Mouse (Mus musculus) embryonic facial prominence, embryonic 14.5 days (tissue): ENCODE data around the gene Pard3b. TPM values are rescaled to one million over a fixed set of nuclear protein-coding genes. Genes with fewer than 3 reads are reported as not detected.

Experiments
- ATAC-seq: fragments of 200-750 bp; cut with Nextera tagmentation; 2 replicates; pipeline ENCODE4 v1.8.0; 2017; ENCODE audit warnings: low read depth, moderate number of reproducible peaks, moderate TSS enrichment
- DNase-seq: peaks from one replicate; pipeline ENCODE4 v3.0.0-alpha.2; 2015; ENCODE audit warnings: low spot score
- H3K27ac ChIP-seq: fragments of 300-500 bp; sonication (generic); replicated peaks from 2 replicates; pipeline ENCODE4 v1.5.1; 2014; ENCODE audit warnings: low read depth, mild to moderate bottlenecking, low read length, moderate library complexity
- H3K27me3 ChIP-seq: fragments of 300-500 bp; sonication (generic); replicated peaks from 2 replicates; pipeline ENCODE4 v1.6.1; 2014; ENCODE audit warnings: low read length; ENCODE audit not compliant: control insufficient read depth, insufficient read depth
- H3K36me3 ChIP-seq: fragments of 300-500 bp; sonication (generic); 2 replicates; pipeline ENCODE4 v1.6.1; 2014; ENCODE audit warnings: low read length, mixed read lengths; ENCODE audit not compliant: control insufficient read depth, insufficient read depth
- H3K4me1 ChIP-seq: fragments of 300-500 bp; sonication (generic); 2 replicates; pipeline ENCODE4 v1.6.1; 2014; ENCODE audit warnings: antibody characterized with exemption, low read length; ENCODE audit not compliant: control insufficient read depth, insufficient read depth
- H3K4me2 ChIP-seq: fragments of 300-500 bp; sonication (generic); 2 replicates; pipeline ENCODE4 v1.6.1; 2014; ENCODE audit warnings: low read depth, mild to moderate bottlenecking, low read length, moderate library complexity, mixed read lengths
- H3K4me3 ChIP-seq: fragments of 300-500 bp; sonication (generic); 2 replicates; pipeline ENCODE4 v1.5.1; 2014; ENCODE audit warnings: low read depth, mild to moderate bottlenecking, low read length
- H3K9ac ChIP-seq: fragments of 300-500 bp; sonication (generic); 2 replicates; pipeline ENCODE4 v1.6.1; 2014; ENCODE audit warnings: low read depth, mild to moderate bottlenecking, low read length, moderate library complexity, mixed read lengths
- H3K9me3 ChIP-seq: fragments of 300-500 bp; sonication (generic); 2 replicates; pipeline ENCODE4 v1.6.1; 2016; ENCODE audit warnings: low read length; ENCODE audit not compliant: control insufficient read depth
- WGBS: fragments of 180-500 bp; shearing (Covaris S2); extraction: QIAGEN DNeasy Blood & Tissue Kit; methylation state at CpG from one replicate; pipeline ENCODE4 v1.1.7; 2014; 5-methylcytosine and 5-hydroxymethylcytosine counted together
- polyA plus RNA-seq: library from polyadenylated mRNA; unstranded; fragments of >200 nt; fragmentation: Nextera tagmentation; extraction: Ambion mirVana; gene quantifications from 2 replicates; pipeline ENCODE4 v1.2.1, GENCODE M21; 2014

The Pard3b gene
- polyA plus RNA-seq, 1 experiment from 2014 or later, result 17.6 TPM

- Histone ChIP-seq H3K36me3 (no peaks in the 10 kb centered on the region), H3K4me3 (no peak overlapping the region), H3K4me2 (no peak overlapping the region), H3K9ac (no peak overlapping the region), H3K27me3 (no peaks in the 10 kb centered on the region), H3K27ac (no peak overlapping the region), H3K9me3 (no peaks in the 10 kb centered on the region), H3K4me1 (no peaks in the 10 kb centered on the region)
- ATAC-seq (0 out of 2 replicates have a peak, but pooled peaks have one; percentile 9), DNase-seq (no peak)
- 35% methylated on average over 1 of the region's 1 CpGs for WGBS
Observed at GRCm38 (mm10) chr1:62051186-62051825, 412.7 kb downstream of the Pard3b start.

GRCm38 (mm10) chr1:62053167-62053638 is 414.6 kb downstream of the Pard3b start:
- Histone ChIP-seq H3K4me1 (no peaks in the 10 kb centered on the region), H3K36me3 (no peaks in the 10 kb centered on the region), H3K27ac (no peak overlapping the region), H3K4me3 (no peak overlapping the region), H3K9me3 (no peaks in the 10 kb centered on the region; the same call in 1 of the 2 replicates), H3K4me2 (no peak overlapping the region), H3K27me3 (no peaks in the 10 kb centered on the region), H3K9ac (no peak overlapping the region)
- ATAC-seq (peak; percentile 90; the same call in 1 of the 2 replicates), DNase-seq (peak; percentile 55)
- 68% methylated on average over 7 of the region's 7 CpGs for WGBS

GRCm38 (mm10) chr1:62055280-62055679 is 416.7 kb downstream of the Pard3b start:
- H3K4me1 ChIP-seq, result no peaks in the 10 kb centered on the region
- ATAC-seq (no peak), DNase-seq (no peak)
- H3K4me2 ChIP-seq, result no peak overlapping the region
- WGBS, result 70% methylated on average over 6 of the region's 6 CpGs
- no peaks in the 10 kb centered on the region for H3K36me3 ChIP-seq
- H3K4me3 ChIP-seq, result no peak overlapping the region
- H3K9ac ChIP-seq, result no peak overlapping the region
- H3K27ac ChIP-seq, result no peak overlapping the region
- H3K27me3 ChIP-seq, result no peaks in the 10 kb centered on the region
- H3K9me3 ChIP-seq, result no peaks in the 10 kb centered on the region; the same call in 1 of the 2 replicates

- H3K4me2 ChIP-seq, result no peak overlapping the region
- no peak overlapping the region for H3K27ac ChIP-seq
- H3K36me3 ChIP-seq, result no peaks in the 10 kb centered on the region
- DNase-seq (no peak), ATAC-seq (no peak)
- WGBS, result 71% methylated on average over 6 of the region's 6 CpGs
- H3K9ac ChIP-seq, result no peak overlapping the region
- no peak overlapping the region for H3K4me3 ChIP-seq
- H3K4me1 ChIP-seq, result no peaks in the 10 kb centered on the region
- no peaks in the 10 kb centered on the region for H3K27me3 ChIP-seq
- H3K9me3 ChIP-seq, result peaks cover 14% of the 10 kb centered on the region
Observed at GRCm38 (mm10) chr1:62070617-62071016, 432.0 kb downstream of the Pard3b start.

GRCm38 (mm10) chr1:62071139-62071538 is 432.5 kb downstream of the Pard3b start:
- Histone ChIP-seq H3K27ac (no peak overlapping the region), H3K9me3 (peaks cover 14% of the 10 kb centered on the region), H3K36me3 (no peaks in the 10 kb centered on the region), H3K4me3 (no peak overlapping the region), H3K4me1 (no peaks in the 10 kb centered on the region), H3K27me3 (no peaks in the 10 kb centered on the region), H3K9ac (no peak overlapping the region), H3K4me2 (no peak overlapping the region)
- ATAC-seq (no peak), DNase-seq (no peak)
- WGBS, result 46% methylated on average over 7 of the region's 7 CpGs

- no peak for ATAC-seq
- Histone ChIP-seq H3K36me3 (no peaks in the 10 kb centered on the region), H3K9ac (no peak overlapping the region), H3K27me3 (no peaks in the 10 kb centered on the region), H3K4me3 (no peak overlapping the region), H3K27ac (no peak overlapping the region), H3K4me2 (no peak overlapping the region), H3K9me3 (no peaks in the 10 kb centered on the region), H3K4me1 (no peaks in the 10 kb centered on the region)
- no peak for DNase-seq
- 80% methylated on average over 3 of the region's 3 CpGs for WGBS
Observed at GRCm38 (mm10) chr1:62076171-62076570, 437.5 kb downstream of the Pard3b start.

GRCm38 (mm10) chr1:62081129-62081528 is 442.5 kb downstream of the Pard3b start:
- DNase-seq (no peak), ATAC-seq (no peak)
- H3K27ac ChIP-seq, result no peak overlapping the region
- H3K9ac ChIP-seq, result no peak overlapping the region
- H3K9me3 ChIP-seq, result no peaks in the 10 kb centered on the region
- no peaks in the 10 kb centered on the region for H3K27me3 ChIP-seq
- H3K36me3 ChIP-seq, result no peaks in the 10 kb centered on the region
- H3K4me1 ChIP-seq, result peaks cover 7% of the 10 kb centered on the region
- no peak overlapping the region for H3K4me3 ChIP-seq
- WGBS, result 92% methylated on average over 4 of the region's 4 CpGs
- H3K4me2 ChIP-seq, result no peak overlapping the region

- Histone ChIP-seq H3K27me3 (no peaks in the 10 kb centered on the region), H3K9me3 (no peaks in the 10 kb centered on the region), H3K4me3 (no peak overlapping the region), H3K27ac (no peak overlapping the region), H3K9ac (no peak overlapping the region), H3K4me2 (peak overlapping the region; percentile 13; the same call in 1 of the 2 replicates), H3K36me3 (no peaks in the 10 kb centered on the region), H3K4me1 (peaks cover 12% of the 10 kb centered on the region)
- ATAC-seq (peak; percentile 50; the same call in 1 of the 2 replicates), DNase-seq (peak; percentile 79)
- 11% methylated on average over 6 of the region's 6 CpGs for WGBS
Observed at GRCm38 (mm10) chr1:62085995-62086394, 447.4 kb downstream of the Pard3b start.

GRCm38 (mm10) chr1:62087464-62087863 is 448.8 kb downstream of the Pard3b start:
- ATAC-seq (no peak), DNase-seq (peak; percentile 39)
- Histone ChIP-seq H3K36me3 (no peaks in the 10 kb centered on the region), H3K27ac (no peak overlapping the region), H3K4me3 (no peak overlapping the region), H3K4me2 (no peak overlapping the region), H3K9me3 (no peaks in the 10 kb centered on the region), H3K9ac (no peak overlapping the region), H3K27me3 (no peaks in the 10 kb centered on the region), H3K4me1 (peaks cover 12% of the 10 kb centered on the region)
- 45% methylated on average over 10 of the region's 10 CpGs for WGBS
